Mouse (Mus musculus): ENCODE measurements around the gene 1810030O07Rik. TPM values are rescaled to one million over a fixed set of nuclear protein-coding genes. Genes with fewer than 3 reads are reported as not detected.
"Not testable (repeated sequence)": the region's sequence is repeated elsewhere in the genome, so short reads cannot be mapped to it uniquely, and the experiment has no call there.

Gene 1810030O07Rik
- polyA plus RNA-seq, 1 experiment from 2014 or later, result 27.3 TPM

DNA sequence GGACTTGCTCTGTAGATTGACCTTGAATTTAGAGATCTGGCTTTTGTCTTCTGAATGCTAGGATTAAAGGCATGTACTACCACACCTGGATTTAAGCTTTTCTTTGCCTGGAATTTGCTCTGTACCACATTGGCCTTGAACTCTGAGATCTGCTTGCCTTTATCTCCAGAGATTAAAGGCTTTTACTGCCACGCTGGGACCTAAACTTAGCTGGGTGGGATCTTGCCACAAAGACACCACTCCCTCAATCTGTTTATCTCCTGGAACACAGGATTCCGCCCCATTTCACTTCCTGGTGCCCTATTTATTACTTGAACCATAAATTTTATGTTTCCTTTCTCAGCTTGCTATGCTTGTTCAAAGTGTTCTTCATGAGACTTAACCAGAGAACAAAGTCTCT lies 62.3 kb downstream of the 1810030O07Rik start:
- H3K36me3 ChIP-seq (ENCODE audit: poor library complexity, severe bottlenecking), result peaks cover 35% of the 10 kb centered on the region
- H3K9ac ChIP-seq, result no peak overlapping the region
- H3K4me1 ChIP-seq, result no peaks in the 10 kb centered on the region
- no peaks in the 10 kb centered on the region for H3K9me3 ChIP-seq (replicated peaks)
- no peak overlapping the region for H3K4me2 ChIP-seq
- 83% methylated on average over 2 of the region's 2 CpGs for WGBS
- H3K27ac ChIP-seq, result no peak overlapping the region
- no peak for ATAC-seq
- H3K27me3 ChIP-seq, result no peaks in the 10 kb centered on the region
- H3K4me3 ChIP-seq, result no peak overlapping the region

DNA sequence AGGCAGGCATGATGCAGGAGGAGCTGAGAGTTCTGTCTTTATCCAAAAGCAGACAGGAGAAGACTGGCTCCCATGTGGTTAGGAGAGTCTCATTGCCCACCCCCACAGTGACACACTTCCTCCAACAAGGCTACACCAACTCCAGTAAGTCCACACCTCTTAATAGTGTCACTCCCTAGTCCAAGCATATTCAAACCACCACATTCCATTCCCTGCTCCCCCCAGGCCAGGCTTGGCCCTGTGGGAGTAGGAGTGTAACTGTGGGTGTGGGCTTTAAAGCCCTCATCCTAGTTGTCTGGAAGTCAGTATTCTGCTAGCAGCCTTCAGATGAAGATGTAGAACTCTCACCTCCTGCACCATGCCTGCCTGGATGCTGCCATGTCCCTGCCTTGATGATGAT lies 62.9 kb downstream of the 1810030O07Rik start:
- H3K9me3 ChIP-seq (replicated peaks); H3K9ac ChIP-seq; H3K27me3 ChIP-seq; H3K4me2 ChIP-seq; ATAC-seq; H3K4me1 ChIP-seq; H3K4me3 ChIP-seq; H3K27ac ChIP-seq: not testable (repeated sequence)
- H3K36me3 ChIP-seq (ENCODE audit: poor library complexity, severe bottlenecking), result peaks cover 35% of the 10 kb centered on the region

Other genes starting within 250 kb of the 1810030O07Rik start
- 117 and 123 TPM in 2 replicates for gene Atp6ap2, start 85.9 kb downstream of the 1810030O07Rik start, polyA plus RNA-seq (2015; fragmentation: Nextera tagmentation; extraction: Ambion mirVana)
- 13.6 and 14.2 TPM in 2 replicates for gene Med14, start 88.4 kb upstream of the 1810030O07Rik start, polyA plus RNA-seq (2015; fragmentation: Nextera tagmentation; extraction: Ambion mirVana)